Mouse (Mus musculus) T-cell, adult 2 months (primary cell): ENCODE measurements at regions not wholly inside any gene's neighbourhood (a gene's known extent, or its start where the extent isn't known, plus 50 kb on each side); places are given as distances from the start of the nearest gene placed in this dataset.
"Not testable (repeated sequence)": the region's sequence is repeated elsewhere in the genome, so short reads cannot be mapped to it uniquely, and the experiment has no call there.

Source experiments
- DNase-seq: peaks from one replicate; pipeline ENCODE4 v3.0.0; 2022; ENCODE audit warnings: low spot score

DNA sequence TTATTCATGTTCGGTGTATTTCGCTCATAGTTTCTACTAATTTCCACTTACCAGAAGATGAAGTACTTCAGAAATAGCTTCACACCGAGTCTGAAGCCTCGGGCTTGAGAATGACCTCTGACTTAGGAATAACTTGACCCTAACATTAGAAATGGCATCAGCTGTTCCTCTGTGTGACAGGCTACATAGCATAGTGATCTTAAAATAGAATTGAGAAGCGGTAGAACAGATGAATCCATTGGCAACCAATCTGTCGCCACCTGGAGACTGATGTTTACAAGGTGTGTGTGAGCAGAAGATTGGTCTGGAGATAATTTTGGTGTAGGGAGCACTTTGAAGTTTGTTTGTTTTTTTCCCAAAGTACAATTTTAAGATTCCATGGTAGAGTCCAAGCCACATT lies 60.9 kb upstream of the Ahi1 start:
- DNase-seq: no peak

DNA sequence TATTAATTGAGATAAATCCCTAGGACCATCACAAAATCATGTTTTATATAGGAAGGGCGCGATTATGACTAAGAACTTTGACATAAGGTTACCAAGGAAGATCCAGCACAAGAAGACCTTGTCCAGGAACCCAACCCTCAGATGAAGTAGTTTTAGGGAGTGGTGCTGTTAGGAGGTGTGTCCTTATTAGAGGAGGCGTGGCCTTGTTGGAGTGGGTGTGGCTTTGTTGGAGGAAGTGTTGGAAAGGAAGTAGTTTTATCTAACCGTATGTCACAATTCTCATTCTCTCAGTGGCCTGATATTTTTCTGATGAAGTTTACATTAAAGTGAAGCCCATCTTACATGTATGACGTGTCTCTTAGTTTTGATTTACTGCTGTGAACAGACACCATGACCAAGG lies 68.7 kb upstream of the Ahi1 start:
- DNase-seq: no peak

DNA sequence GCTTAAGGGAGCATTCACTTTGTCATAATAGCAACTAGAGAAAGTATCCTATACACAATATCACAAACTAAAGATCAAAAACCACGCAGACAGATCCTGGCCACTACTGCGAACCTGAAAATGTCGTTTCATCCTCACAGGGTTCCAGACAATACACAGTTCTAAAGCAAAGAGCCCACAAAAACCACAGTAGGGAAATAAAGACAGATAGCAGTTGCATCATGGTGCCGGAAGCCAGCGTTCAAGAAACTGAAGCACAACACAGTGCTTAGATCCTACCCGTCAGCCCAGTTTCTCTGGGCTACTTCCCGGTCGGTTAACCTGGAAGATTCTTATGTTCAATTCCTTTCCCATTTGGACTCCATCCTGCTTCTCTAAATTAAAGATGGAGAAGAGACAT lies 69.7 kb upstream of the Ahi1 start:
- DNase-seq: peak; percentile 71

DNA sequence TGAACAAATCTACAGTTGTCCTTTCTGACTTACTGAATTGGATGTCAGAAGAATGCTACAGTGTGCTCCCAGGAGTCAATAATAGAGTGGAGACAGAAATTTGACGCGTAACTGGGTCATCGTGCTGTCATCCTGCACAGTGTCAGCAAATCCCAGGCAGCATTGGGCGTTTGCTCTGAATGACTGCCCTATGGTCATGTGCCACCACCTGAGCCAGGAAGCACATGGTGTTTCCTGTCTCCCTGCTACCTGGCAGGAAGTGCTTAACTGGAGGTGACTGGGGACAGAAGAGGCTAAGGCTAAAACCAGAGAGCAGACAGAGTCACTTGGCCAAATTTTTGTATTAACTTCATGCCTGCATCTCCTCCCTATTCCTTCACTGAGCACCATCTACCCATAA lies 72.1 kb upstream of the Ahi1 start:
- DNase-seq: no peak

DNA sequence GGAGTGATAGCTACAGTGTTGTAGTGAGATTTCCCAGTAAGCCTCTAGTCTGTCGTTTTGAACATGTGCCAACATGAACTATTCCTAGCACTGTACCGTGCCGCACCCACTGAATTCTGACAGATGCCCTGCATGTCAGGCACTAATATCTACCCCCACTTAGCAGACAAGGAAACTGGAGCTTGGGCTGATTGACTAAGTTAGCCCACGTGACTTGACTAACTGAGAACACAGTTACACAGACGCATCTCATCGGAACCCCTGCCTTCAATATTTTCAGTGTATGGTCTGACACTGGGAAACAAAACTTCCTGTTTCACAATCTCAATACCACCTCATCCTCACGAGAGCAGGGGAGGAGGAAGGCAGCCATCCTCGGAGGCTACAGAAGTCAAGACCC lies 72.9 kb upstream of the Ahi1 start:
- no peak for DNase-seq

DNA sequence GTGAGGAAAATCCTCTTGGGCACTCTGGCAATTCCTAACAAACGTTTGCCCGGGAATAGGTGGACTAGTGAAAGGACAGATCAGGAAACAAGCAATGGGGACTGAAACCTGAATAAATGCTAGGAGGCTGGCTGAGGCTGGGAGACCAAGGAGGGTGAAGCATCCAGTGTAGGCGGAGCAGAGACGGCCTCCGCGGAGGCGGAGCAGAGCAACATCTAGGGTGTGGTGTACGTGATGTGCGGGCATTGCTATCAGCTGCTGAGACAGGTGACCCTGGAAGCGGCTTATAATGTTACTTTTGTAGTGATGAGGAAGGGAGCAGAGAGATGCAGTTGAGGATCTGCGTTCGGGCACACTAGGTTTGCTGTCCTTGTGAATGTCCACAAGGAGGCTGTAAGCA lies 85.3 kb upstream of the Ahi1 start:
- DNase-seq: no peak

DNA sequence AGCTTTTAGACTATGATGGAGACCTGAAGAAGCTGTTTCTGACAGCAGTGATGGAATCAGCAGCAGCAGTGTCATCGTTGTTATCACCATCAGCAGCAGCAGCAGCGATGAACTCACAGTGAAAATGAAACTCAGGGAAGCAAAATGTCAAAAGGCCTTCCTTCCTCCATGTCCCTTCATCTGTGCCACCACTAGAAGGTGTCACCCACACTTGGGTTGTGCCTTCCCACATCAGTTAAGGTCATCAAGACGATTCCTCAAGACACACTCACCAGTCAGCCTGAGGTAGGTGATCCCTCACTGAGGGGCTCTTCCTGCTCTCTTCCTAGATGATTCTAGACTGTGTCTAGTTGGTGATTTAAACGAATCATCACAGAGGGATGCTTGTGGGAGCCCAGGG lies 87.3 kb upstream of the Ahi1 start:
- no peak for DNase-seq

DNA sequence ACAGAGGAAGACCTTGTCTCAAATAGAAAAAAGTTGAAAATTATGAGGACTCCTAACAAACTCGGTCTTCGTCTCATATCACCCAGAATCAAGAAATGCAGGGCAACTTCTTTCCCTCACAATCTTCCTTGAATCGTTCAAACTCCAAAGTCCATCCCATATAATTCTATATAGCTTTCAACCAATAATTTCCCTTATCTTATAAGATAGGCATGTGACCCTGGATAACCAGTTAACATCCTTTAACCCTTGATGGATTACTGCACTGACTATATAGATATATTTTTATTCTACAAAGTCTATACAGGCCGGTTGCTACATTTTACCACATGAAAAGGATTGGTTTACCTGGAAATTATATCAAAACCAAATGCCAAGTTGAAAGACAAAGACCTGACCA lies 94.9 kb upstream of the Ahi1 start:
- no peak for DNase-seq

DNA sequence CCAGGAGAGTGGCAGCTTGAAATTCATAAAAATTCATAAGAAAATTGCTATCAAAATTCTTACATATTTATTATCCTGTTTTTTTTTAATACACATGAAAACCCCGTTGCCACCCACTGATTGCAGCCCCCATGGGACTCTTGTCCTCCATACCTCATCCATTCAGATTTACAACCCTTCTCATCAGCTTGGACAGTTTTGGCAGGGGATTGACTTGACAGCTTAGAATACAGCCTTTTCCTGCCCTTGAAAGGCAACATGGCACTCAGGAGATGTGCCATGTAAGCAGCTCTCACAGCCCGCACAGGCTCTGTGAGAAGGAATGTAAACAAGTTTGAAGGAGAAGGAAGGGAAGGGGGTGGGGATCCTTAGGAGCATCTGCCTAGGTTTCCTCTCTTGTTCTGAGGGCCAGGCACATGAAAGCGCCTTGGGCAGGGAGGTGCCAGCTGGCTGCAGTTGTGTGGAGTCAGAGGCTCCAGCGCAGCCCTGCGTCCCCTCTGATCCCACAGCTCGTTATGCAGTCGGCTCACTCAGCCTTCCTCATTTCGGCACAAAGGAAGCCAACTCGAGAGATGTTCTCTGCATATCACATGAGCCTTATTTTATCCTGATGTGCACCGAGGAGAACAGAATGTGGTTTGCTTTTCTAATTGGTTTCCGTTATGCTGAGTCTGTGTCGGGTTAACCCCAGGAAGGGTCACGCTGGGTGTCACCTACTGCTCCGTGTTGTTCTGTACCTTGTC lies 97.6 kb upstream of the Ahi1 start:
- peak; percentile 8 for DNase-seq

DNA sequence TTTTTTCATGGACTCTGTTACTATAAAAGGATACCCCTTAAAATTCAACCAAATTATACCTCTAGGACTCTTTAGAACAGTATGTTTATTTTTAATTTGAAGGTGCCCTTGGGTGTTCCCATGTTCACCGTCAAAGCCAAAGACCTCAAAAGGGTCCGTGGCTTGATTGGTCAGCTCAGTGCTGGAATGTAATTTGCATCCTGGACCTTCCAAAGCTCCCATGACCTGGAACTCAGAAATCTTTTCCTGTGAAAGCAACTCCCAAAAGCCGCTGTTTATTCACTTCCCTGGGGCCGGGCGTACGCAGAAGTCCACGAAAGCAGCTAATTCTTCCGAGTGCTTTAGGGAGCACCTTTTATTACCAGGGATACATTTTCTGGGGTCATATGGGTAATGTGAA lies 105.1 kb upstream of the Ahi1 start:
- DNase-seq: no peak

DNA sequence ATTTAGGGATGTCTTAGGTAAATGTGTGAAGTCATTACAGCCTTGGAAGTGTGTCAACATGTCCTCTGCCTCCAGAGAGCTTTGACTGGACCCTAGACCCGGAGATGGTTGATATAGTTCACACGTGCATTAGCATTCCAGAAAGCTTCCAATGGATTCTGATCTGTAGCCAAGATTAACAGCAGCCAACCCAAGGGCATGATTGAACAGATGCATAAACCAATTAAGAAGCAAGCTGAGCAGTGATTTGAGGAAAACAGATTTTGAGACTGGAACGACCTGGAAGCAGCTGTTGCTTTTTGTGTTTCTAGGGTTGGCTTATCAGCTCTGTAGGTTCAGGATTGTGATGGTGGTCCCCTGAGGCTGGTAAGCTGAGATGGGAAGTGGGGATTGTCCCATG lies 109.1 kb upstream of the Ahi1 start:
- DNase-seq: no peak

DNA sequence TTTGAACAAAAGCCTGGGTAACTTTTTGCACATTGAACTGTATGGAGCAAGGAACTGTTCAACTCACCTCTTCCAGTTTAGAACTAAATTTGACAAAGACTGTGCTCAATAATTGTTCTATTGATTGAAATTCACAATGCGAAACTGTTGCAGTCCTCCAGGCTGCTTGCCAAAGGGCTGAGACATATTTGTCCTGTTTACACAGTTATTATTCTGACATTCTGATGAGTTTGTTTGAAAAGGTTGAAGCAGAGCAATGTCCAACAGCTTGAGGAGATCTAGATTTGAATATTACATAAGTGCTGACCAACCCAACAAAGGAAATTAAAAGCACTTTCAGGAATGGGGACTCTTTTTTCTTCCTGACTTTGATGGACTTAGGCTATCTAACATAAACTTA lies 110.2 kb upstream of the Ahi1 start:
- no peak for DNase-seq

DNA sequence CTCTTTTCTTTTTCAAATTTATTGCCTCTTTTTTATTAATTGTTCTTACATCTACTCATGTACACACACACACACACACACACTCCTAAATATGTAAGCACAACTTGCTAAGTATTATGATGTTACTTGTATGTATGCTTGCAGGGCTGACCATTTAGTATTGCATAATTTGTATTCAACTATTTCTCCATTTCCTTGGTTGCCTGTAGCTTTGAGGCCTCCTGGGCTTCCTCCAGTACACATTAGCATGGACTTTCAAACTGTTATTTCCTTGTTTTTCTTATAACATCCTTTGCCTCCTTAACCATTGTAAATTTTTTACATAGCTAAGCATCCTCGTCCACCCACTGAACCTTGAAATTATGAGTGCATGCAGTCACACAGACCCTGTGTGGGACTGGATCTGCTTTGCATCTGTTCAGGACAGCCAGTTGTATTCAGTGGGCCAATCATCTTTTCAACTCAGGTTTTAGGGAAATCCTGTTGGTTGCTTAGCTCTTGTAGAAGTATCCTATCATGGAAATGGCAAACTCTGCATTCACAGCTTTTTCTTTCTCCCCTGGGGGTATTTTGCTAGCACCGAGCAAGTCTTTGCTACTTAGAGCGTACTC lies 110.8 kb upstream of the Ahi1 start:
- no peak for DNase-seq

DNA sequence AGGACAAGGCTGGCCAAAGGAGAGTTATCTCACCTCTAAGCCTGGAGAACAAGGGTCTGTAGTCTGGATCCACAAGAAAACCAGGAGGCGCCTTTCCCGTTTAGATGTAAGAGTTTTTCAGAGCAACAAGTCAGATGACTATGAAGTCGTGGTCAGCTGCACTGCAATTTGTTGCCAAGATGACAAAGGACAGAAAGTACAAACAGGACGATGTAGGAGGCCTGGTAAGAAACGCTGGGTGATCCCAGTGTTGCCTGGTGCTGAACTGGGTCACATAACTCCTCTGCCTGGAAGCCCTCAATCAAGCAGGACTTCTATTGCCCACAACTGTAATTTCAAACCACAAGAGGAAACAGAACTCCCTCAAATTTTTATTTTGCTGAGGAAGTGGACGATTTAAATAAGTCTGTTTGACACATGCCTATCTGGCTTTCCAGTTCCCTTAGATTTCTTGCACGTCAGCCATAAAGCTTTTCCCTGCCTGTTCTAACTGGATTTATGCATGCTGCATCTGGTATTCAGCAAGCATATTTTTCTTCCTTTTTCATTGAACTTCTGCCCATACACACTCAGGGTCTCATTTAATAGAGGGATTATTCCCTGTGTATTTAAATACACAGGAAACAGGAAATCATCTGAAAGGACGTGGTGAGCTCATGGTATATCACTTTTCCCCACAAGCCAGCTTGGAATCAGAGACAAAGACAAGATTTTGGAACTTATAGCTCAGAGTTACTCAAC lies 113.5 kb upstream of the Ahi1 start:
- no peak for DNase-seq

DNA sequence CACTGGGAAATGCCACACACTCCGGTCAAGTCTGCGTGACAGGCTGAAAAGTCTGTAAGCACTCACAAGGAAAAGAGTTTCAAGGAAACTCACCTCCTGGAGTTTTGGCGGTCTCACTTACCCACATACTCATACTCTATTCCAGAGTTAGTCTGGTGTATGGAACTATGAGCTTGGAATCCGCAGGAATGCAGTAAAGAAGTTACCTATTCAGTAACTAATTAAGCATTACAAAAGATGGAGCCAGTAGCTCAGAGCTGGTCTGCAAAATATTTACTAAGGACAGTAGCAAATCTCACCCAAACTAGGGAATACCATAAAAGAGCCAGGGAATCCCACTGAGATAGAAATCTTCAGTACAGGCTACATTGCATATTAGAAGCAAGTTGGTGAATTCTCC lies 111.9 kb upstream of the Pde7b start:
- DNase-seq: not testable (repeated sequence)

DNA sequence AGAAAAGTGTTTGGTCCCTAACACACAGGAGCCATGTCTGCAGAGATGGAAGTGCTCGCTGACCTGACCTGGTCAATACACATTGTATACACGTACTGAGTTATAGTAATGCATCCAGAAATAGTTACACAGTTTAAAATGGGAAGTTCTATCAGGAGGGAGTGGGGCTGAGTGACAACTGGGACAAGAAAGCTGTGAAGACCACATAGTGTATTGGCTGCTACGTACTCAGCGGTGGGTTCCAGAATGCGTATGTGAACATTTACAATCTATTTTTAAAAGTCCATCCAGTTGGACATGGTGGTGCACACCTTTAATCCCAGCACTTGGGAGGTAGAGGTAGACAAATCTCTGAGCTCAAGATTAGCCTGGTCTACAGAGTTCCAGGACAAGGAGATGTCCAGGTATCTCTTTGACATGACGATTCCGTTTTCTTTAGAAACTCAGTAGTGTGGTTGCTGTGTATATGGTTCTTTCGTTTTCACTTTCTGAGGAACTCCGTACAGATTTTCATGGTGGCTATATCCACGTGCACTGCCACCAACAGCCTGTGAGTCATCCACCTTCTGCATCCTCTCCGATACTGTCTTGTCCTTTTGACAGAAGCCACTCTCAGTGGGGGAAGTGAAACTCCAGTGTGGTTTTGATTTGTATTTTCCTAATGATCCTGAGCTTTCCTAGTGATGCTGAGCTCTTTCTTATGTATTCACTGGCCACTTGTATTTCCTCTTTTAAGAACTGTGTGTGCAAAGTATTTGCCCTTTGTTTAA lies 110.1 kb upstream of the Pde7b start:
- DNase-seq: peak; percentile 49

DNA sequence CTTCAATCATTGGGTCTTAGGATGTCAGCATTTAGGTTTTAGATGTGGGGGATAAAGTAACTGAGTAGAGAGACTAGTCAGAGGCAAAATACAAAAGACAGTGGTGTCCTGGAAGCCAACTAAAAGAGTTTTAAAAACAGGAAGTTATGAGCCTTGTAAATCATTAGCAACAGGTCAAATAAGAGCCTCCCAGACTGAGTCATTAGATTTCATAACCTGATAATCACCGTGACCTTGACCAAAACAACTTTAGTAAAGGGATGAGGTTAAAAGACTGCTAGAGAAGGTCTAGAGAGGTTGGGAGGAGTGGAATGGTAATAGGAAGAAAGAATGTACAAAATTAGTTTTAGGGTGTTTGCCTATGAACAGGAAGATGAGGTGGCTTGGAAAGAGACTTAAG lies 103.4 kb upstream of the Pde7b start:
- DNase-seq: no peak

DNA sequence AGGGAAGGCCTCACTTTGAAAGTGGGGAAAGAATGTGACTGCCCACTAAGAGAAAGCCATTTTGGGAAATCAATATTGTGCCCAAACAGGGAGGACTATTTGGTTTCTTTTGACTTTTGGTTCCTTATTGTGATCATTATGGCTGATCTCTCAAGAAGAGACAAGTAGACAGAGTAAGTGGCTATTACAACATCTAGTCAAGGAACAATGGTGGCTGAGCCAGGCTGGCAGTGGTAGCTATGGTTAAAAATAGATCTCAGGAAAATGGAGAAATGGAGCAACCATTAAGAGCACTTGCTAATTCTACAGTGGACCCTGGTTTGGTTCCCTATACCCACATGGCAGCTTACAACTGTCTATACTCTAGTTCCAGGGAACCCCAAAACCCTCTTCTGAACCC lies 102.6 kb upstream of the Pde7b start:
- DNase-seq: no peak

DNA sequence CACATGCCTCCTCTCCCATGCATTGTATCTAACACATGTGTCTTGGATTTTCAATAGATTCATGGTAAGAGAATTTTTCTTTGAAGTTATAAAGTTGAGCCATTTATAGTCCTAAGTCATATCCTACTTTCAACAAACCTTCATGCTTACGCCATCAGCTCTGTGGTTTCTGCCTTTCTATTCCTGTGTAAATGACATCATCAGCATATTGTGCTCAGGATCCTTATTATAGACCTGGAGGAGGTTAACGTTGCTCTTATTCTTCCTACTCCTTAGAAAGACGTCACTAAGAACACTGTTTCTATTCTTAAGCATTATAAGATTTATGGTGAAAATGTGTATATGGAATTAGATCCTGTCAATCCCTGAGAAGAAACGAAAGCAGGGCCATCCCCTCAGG lies 93.7 kb upstream of the Pde7b start:
- DNase-seq: no peak

DNA sequence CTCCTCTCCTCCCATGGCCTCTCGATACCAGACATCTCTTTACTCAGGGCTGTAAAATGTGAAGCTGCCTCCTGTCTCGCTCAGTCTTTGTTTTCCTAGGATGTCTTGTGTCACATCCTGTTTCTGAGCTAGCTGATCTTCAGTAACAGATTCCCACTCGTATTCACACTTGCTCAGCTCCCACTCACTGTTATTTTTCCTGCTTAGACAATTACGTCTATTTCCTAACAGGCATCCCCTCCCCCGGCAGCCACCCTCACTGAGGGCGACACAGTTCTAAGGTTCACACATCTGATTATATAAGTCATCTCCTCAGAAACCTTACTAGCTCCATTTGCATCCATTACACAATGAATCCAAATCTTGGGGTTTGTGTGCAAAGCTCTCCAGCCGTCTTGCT lies 74.9 kb upstream of the Pde7b start:
- no peak for DNase-seq

DNA sequence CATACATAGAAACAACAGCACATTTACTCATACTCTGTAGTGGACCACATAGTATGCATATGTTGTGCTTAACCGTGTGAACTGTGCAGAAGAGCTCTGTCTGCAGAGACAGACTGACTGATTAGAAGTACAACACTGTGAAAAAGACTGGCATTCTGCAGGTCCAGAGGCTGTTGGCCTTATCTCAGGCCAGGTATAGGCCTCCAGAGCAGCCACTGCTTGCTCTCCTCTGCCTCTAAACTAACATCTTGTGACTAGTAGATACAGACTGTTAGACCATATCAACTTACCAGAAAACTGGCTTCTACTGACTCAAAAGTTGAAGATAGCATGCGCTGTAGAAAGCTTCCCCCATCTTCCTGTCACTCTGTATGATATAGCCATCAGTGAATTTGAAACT lies 73.5 kb upstream of the Pde7b start:
- no peak for DNase-seq

DNA sequence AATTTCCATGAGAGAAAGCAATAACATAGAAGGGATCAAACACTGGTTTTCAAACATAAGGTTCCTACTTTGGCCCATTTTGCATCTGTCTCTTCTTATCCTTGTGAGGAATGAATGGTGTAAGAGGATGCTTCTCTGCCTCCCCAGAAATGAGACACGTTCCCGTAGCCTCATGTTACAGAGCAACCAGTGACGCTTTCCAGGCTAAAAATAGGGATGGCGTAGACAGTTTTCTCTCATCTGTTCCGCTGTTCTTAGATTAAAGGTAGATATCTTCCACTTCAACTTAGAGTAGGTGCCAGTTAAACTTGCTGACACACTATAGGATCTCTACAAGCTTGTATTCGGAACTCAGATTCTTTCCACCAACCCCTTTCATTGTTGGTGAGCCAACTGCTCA lies 69.1 kb upstream of the Pde7b start:
- DNase-seq: no peak

DNA sequence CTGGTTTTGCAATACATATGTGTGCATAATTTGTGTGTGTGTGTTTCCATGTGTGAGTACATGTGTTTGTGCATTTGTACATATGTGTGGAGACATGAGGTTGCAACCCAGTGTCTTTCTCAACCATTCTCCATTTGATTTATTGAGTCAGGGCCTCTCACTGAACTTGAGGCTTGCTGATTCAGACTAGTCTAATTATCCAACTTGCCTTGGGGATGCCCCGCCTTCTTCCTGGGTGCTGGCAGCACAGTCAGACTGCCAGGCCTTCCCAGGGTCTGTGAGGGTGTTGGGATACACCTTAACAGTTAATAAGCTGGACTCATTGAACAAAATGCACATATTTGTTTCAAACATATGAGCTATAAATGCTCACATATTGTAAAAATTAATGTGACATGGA lies 56.1 kb upstream of the Pde7b start:
- DNase-seq: no peak
